20 mouse cellular contexts compared by ENCODE assay signal in genomic region chr19:10011408-10011807, GRCm38 (mm10). TPM values are rescaled to one million over a fixed set of nuclear protein-coding genes. Genes with fewer than 3 reads are reported as not detected.
DNase-seq lines count a peak whose midpoint lies in the region; ATAC-seq and TF ChIP-seq lines count a peak whose summit lies in the region.
"Had no signal": no experiment of that assay in that cellular context is flagged by ENCODE, and none has a peak within 500 bp of the region (broad histone marks: within the 10 kb centered on the region; RNA-seq: fewer than 3 reads in every experiment).

No protein-coding gene starts in this region.

- ATAC-seq in lung, embryonic 16.5 days (ENCODE audit: low read depth), result peak; percentile 37; the same call in 1 of the 2 replicates
- ATAC-seq in lung, postnatal 0 days, result peak; percentile 56; the same call in 1 of the 2 replicates
- ATAC-seq: activated CD4-positive, CD25-positive, alpha-beta regulatory T cell, adult 4 months; CD4-positive, CD25-positive, alpha-beta regulatory T cell, adult 4 months; Patski had no signal

- WGBS in lung, embryonic 16.5 days, result 54% methylated on average over 1 of the region's 1 CpGs
- 54% methylated on average over 1 of the region's 1 CpGs for WGBS in lung, postnatal 0 days
- 69% methylated on average over 1 of the region's 1 CpGs for WGBS in embryonic facial prominence, embryonic 10.5 days

- TF ChIP-seq CTCF in lung, postnatal 0 days (IDR thresholded peaks at IDR 0.05), result no peak

- H3K4me1 ChIP-seq in lung, embryonic 16.5 days (replicated peaks; ENCODE audit: control insufficient read depth, insufficient read depth, low read length), result peaks cover 13% of the 10 kb centered on the region
- peaks cover 7% of the 10 kb centered on the region; the same call in 1 of the 2 replicates for H3K4me1 ChIP-seq in lung, postnatal 0 days (ENCODE audit: insufficient read depth, low read depth, low read length)
- H3K4me1 ChIP-seq in embryonic facial prominence, embryonic 10.5 days, result peaks cover 54% of the 10 kb centered on the region

- no peaks in the 10 kb centered on the region for H3K9me3 ChIP-seq in lung, embryonic 16.5 days (ENCODE audit: control insufficient read depth, low read length)
- H3K9me3 ChIP-seq in lung, postnatal 0 days (ENCODE audit: low read length), result no peaks in the 10 kb centered on the region
- no peaks in the 10 kb centered on the region for H3K9me3 ChIP-seq in embryonic facial prominence, embryonic 10.5 days
- H3K9me3 ChIP-seq: G1E had no signal

- H3K4me3 ChIP-seq in lung, embryonic 16.5 days (ENCODE audit: low read length), result no peak overlapping the region
- H3K4me3 ChIP-seq in lung, postnatal 0 days (ENCODE audit: low read depth, low read length), result no peak overlapping the region
- H3K4me3 ChIP-seq in embryonic facial prominence, embryonic 10.5 days, result no peak overlapping the region

- no peak overlapping the region for H3K4me2 ChIP-seq in lung, embryonic 16.5 days (ENCODE audit: low read depth, low read length)
- no peak overlapping the region for H3K4me2 ChIP-seq in lung, postnatal 0 days (replicated peaks; ENCODE audit: low read depth, low read length)

- TF ChIP-seq EP300 in lung, postnatal 0 days (IDR thresholded peaks at IDR 0.05), result no peak

- H3K36me3 ChIP-seq in lung, embryonic 16.5 days (ENCODE audit: control insufficient read depth, insufficient read depth, low read length), result no peaks in the 10 kb centered on the region
- H3K36me3 ChIP-seq in lung, postnatal 0 days (ENCODE audit: insufficient read depth, low read length), result no peaks in the 10 kb centered on the region
- no peaks in the 10 kb centered on the region for H3K36me3 ChIP-seq in embryonic facial prominence, embryonic 10.5 days (replicated peaks)
- H3K36me3 ChIP-seq: G1E had no signal

- H3K27me3 ChIP-seq in lung, embryonic 16.5 days (ENCODE audit: control insufficient read depth, insufficient read depth, low read depth, low read length), result no peaks in the 10 kb centered on the region
- H3K27me3 ChIP-seq in lung, postnatal 0 days (replicated peaks; ENCODE audit: insufficient read depth, low read length), result no peaks in the 10 kb centered on the region
- H3K27me3 ChIP-seq in embryonic facial prominence, embryonic 10.5 days (replicated peaks; ENCODE audit: low read depth, poor library complexity, severe bottlenecking), result no peaks in the 10 kb centered on the region
- H3K27me3 ChIP-seq: Patski had no signal

- H3K9ac ChIP-seq in lung, embryonic 16.5 days (ENCODE audit: low read length), result no peak overlapping the region
- H3K9ac ChIP-seq in lung, postnatal 0 days (replicated peaks; ENCODE audit: low read depth), result no peak overlapping the region

- no peak overlapping the region for H3K27ac ChIP-seq in lung, embryonic 16.5 days (ENCODE audit: low read length)
- no peak overlapping the region for H3K27ac ChIP-seq in lung, postnatal 0 days (ENCODE audit: low read length)
- H3K27ac ChIP-seq in embryonic facial prominence, embryonic 10.5 days (replicated peaks), result 0 out of 2 replicates have a peak overlapping the region, but pooled peaks have one; percentile 16

- no peak for DNase-seq in lung, postnatal 14 days
- DNase-seq in lung, postnatal 0 days (ENCODE audit: low spot score), result peak; percentile 69
- no peak for DNase-seq in lung, postnatal 10 days
- DNase-seq in embryonic facial prominence, embryonic 10.5 days (ENCODE audit: low spot score), result no peak
- DNase-seq in cerebellum, postnatal 25 days, result no peak
- DNase-seq: adrenal gland, adult 2 months; adrenal gland, adult 8-10 months; adrenal gland, postnatal 10 days; adrenal gland, postnatal 14 days; adrenal gland, postnatal 25 days; adrenal gland, postnatal 36 days; B cell, adult 2 months; cerebellum, adult 11 months; cerebellum, adult 11-12 months; cerebellum, adult 18-20 months had no signal

RNA-seq across cellular contexts. Expression of gene Rab3il1, which starts 9.9 kb away (rescaled TPM):
- 30.3 and 33.0 TPM in 2 replicates for polyA plus RNA-seq in lung, embryonic 16.5 days (2015; fragmentation: Nextera tagmentation; extraction: Ambion mirVana)
- polyA plus RNA-seq in lung, postnatal 0 days (2015; fragmentation: Nextera tagmentation; extraction: Ambion mirVana), result 23.8 and 25.9 TPM in 2 replicates
- polyA plus RNA-seq in embryonic facial prominence, embryonic 10.5 days (2016; fragmentation: Nextera tagmentation; extraction: Ambion mirVana), result 51.7 and 57.4 TPM in 2 replicates
- polyA plus RNA-seq: CD4-positive, CD25-positive, alpha-beta regulatory T cell, adult 4 months had no signal

RNA-seq across cellular contexts. Expression of gene Best1, which starts 10.0 kb away (rescaled TPM):
- polyA plus RNA-seq in lung, embryonic 16.5 days (2015; fragmentation: Nextera tagmentation; extraction: Ambion mirVana), result 1.1 and 1.4 TPM in 2 replicates
- 2.0 and 2.3 TPM in 2 replicates for polyA plus RNA-seq in lung, postnatal 0 days (2015; fragmentation: Nextera tagmentation; extraction: Ambion mirVana)
- 1.6 TPM in 2 replicates for polyA plus RNA-seq in embryonic facial prominence, embryonic 10.5 days (2016; fragmentation: Nextera tagmentation; extraction: Ambion mirVana)
- polyA plus RNA-seq: activated CD4-positive, CD25-positive, alpha-beta regulatory T cell, adult 4 months; Patski had no signal

RNA-seq across cellular contexts. Expression of gene Fads3, which starts 30.0 kb away (rescaled TPM):
- 72.0 and 76.0 TPM in 2 replicates for polyA plus RNA-seq in lung, embryonic 16.5 days (2015; fragmentation: Nextera tagmentation; extraction: Ambion mirVana)
- 79.6 and 96.1 TPM in 2 replicates for polyA plus RNA-seq in lung, postnatal 0 days (2015; fragmentation: Nextera tagmentation; extraction: Ambion mirVana)
- 4.0 and 4.3 TPM in 2 replicates for polyA plus RNA-seq in embryonic facial prominence, embryonic 10.5 days (2016; fragmentation: Nextera tagmentation; extraction: Ambion mirVana)
- polyA plus RNA-seq: activated CD4-positive, CD25-positive, alpha-beta regulatory T cell, adult 4 months; CD4-positive, CD25-positive, alpha-beta regulatory T cell, adult 4 months had no signal

RNA-seq across cellular contexts. Expression of gene Fth1, which starts 31.0 kb away (rescaled TPM):
- 1,957 and 1,991 TPM in 2 replicates for polyA plus RNA-seq in lung, embryonic 16.5 days (2015; fragmentation: Nextera tagmentation; extraction: Ambion mirVana)
- 3,752 and 3,783 TPM in 2 replicates for polyA plus RNA-seq in lung, postnatal 0 days (2015; fragmentation: Nextera tagmentation; extraction: Ambion mirVana)
- polyA plus RNA-seq in embryonic facial prominence, embryonic 10.5 days (2016; fragmentation: Nextera tagmentation; extraction: Ambion mirVana), result 1,291 and 1,338 TPM in 2 replicates

Comparison
In these comparisons a context has a peak if more than half of its experiments do, and no peak if none do; other contexts are left out.
1. RNA of gene Fads3, which starts 30.0 kb away (polyA plus RNA-seq): 79.6 to 96.1 TPM in lung, postnatal 0 days and 72.0 to 76.0 TPM in lung, embryonic 16.5 days; 4.0 to 4.3 TPM in embryonic facial prominence, embryonic 10.5 days; every median in the first group is over 10 times any median in the second.